Mouse (Mus musculus): Measurements from ENCODE around the gene Ebf1. TPM values are rescaled to one million over a fixed set of nuclear protein-coding genes. Genes with fewer than 3 reads are reported as not detected.

Ebf1 gene
- polyA plus RNA-seq, 1 experiment from 2014 or later = 8.8 TPM

DNA sequence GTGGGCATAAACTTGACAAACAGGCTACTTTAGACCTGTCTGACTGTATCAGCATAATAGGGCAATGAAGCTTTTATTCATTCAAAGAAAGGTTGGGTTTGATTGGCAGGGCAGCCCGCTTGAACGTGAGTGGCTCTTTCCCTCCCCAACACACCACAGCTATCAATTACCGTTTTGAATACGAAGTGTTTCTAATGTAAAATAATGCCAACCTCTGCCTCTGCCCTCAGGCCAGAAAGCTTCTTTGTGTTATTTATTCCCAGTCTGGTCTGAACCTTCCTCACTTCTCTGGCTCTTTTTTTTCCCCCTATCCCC, 215.8 kb downstream of the Ebf1 start:
- ATAC-seq = no peak
- peaks cover 7% of the 10 kb centered on the region; the same call in 1 of the 2 replicates for H3K27me3 ChIP-seq (replicated peaks; ENCODE audit: insufficient read depth, low read length)
- no peak overlapping the region for H3K4me3 ChIP-seq (ENCODE audit: low read depth, low read length)
- no peak overlapping the region for H3K27ac ChIP-seq (ENCODE audit: low read length)
- WGBS = 21% methylated on average over 4 of the region's 4 CpGs
- DNase-seq (ENCODE audit: low spot score) = no peak
- no peaks in the 10 kb centered on the region for H3K9me3 ChIP-seq (ENCODE audit: low read length)
- no peak overlapping the region for H3K4me2 ChIP-seq (replicated peaks; ENCODE audit: low read depth, low read length)
- TF ChIP-seq CTCF (IDR thresholded peaks at IDR 0.05) (no peak), EP300 (IDR thresholded peaks at IDR 0.05) (no peak)
- no peak overlapping the region for H3K9ac ChIP-seq (replicated peaks; ENCODE audit: low read depth)
- no peaks in the 10 kb centered on the region for H3K36me3 ChIP-seq (ENCODE audit: insufficient read depth, low read length)
- H3K4me1 ChIP-seq (ENCODE audit: insufficient read depth, low read depth, low read length) = no peaks in the 10 kb centered on the region

GRCm38 (mm10) chr11:44833351-44833996, 216.4 kb downstream of the Ebf1 start:
- H3K4me3 ChIP-seq (ENCODE audit: low read depth, low read length) = no peak overlapping the region
- no peaks in the 10 kb centered on the region for H3K4me1 ChIP-seq (ENCODE audit: insufficient read depth, low read depth, low read length)
- H3K36me3 ChIP-seq (ENCODE audit: insufficient read depth, low read length) = no peaks in the 10 kb centered on the region
- no peak for DNase-seq (ENCODE audit: low spot score)
- no peak for ATAC-seq
- H3K27ac ChIP-seq (ENCODE audit: low read length) = no peak overlapping the region
- no peaks in the 10 kb centered on the region for H3K9me3 ChIP-seq (ENCODE audit: low read length)
- TF ChIP-seq EP300 (IDR thresholded peaks at IDR 0.05) (no peak), CTCF (IDR thresholded peaks at IDR 0.05) (no peak)
- no peak overlapping the region for H3K4me2 ChIP-seq (replicated peaks; ENCODE audit: low read depth, low read length)
- H3K9ac ChIP-seq (replicated peaks; ENCODE audit: low read depth) = no peak overlapping the region
- peaks cover 7% of the 10 kb centered on the region; the same call in 1 of the 2 replicates for H3K27me3 ChIP-seq (replicated peaks; ENCODE audit: insufficient read depth, low read length)
- 23% methylated on average over 18 of the region's 18 CpGs for WGBS

- no peaks in the 10 kb centered on the region for H3K4me1 ChIP-seq (ENCODE audit: insufficient read depth, low read depth, low read length)
- no peak for DNase-seq (ENCODE audit: low spot score)
- no peaks in the 10 kb centered on the region for H3K9me3 ChIP-seq (ENCODE audit: low read length)
- no peak overlapping the region for H3K9ac ChIP-seq (replicated peaks; ENCODE audit: low read depth)
- no peak for ATAC-seq
- H3K36me3 ChIP-seq (ENCODE audit: insufficient read depth, low read length) = no peaks in the 10 kb centered on the region
- H3K4me3 ChIP-seq (ENCODE audit: low read depth, low read length) = no peak overlapping the region
- WGBS = 17% methylated on average over 5 of the region's 5 CpGs
- peaks cover 7% of the 10 kb centered on the region; the same call in 1 of the 2 replicates for H3K27me3 ChIP-seq (replicated peaks; ENCODE audit: insufficient read depth, low read length)
- no peak overlapping the region for H3K4me2 ChIP-seq (replicated peaks; ENCODE audit: low read depth, low read length)
- no peak overlapping the region for H3K27ac ChIP-seq (ENCODE audit: low read length)
- no peak for TF ChIP-seq CTCF (IDR thresholded peaks at IDR 0.05)
Observed at GRCm38 (mm10) chr11:44835166-44835565, 218.0 kb downstream of the Ebf1 start.

DNA sequence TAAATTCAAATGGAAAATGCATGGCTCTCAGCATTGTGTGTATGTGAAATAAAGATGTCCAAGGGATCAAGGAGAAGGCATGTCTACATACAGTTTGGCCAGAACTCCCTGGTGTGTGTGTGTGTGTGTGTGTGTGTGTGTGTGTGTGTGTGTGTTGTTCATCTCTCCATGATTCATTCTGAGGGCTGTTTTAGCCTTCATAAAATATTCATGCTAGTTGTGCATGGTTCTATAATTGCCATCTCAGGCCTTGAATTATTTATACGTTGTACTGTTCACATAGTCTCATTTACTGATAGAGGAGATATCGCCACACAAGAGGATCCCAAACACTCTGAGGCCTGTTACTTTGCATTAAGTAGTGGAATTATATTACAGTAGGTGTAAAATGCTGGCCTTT, 220.5 kb downstream of the Ebf1 start:
- Histone ChIP-seq H3K4me3 (ENCODE audit: low read depth, low read length) (no peak overlapping the region), H3K36me3 (ENCODE audit: insufficient read depth, low read length) (no peaks in the 10 kb centered on the region), H3K4me2 (replicated peaks; ENCODE audit: low read depth, low read length) (no peak overlapping the region), H3K9me3 (ENCODE audit: low read length) (no peaks in the 10 kb centered on the region), H3K4me1 (ENCODE audit: insufficient read depth, low read depth, low read length) (no peaks in the 10 kb centered on the region), H3K9ac (replicated peaks; ENCODE audit: low read depth) (no peak overlapping the region), H3K27ac (ENCODE audit: low read length) (no peak overlapping the region), H3K27me3 (replicated peaks; ENCODE audit: insufficient read depth, low read length) (peaks cover 1% of the 10 kb centered on the region; the same call in 1 of the 2 replicates)
- ATAC-seq = no peak
- 95% methylated on average over 2 of the region's 2 CpGs for WGBS
- no peak for TF ChIP-seq CTCF (IDR thresholded peaks at IDR 0.05)
- TF ChIP-seq EP300 (IDR thresholded peaks at IDR 0.05) = no peak
- no peak for DNase-seq (ENCODE audit: low spot score)

GRCm38 (mm10) chr11:44841127-44842056, 224.3 kb downstream of the Ebf1 start:
- H3K4me1 ChIP-seq (ENCODE audit: insufficient read depth, low read depth, low read length) = no peaks in the 10 kb centered on the region
- TF ChIP-seq EP300 (IDR thresholded peaks at IDR 0.05) (no peak), CTCF (IDR thresholded peaks at IDR 0.05) (no peak)
- 41% methylated on average over 14 of the region's 14 CpGs for WGBS
- no peaks in the 10 kb centered on the region for H3K36me3 ChIP-seq (ENCODE audit: insufficient read depth, low read length)
- no peak for DNase-seq (ENCODE audit: low spot score)
- no peak overlapping the region for H3K4me3 ChIP-seq (ENCODE audit: low read depth, low read length)
- H3K9me3 ChIP-seq (ENCODE audit: low read length) = no peaks in the 10 kb centered on the region
- no peak overlapping the region for H3K9ac ChIP-seq (replicated peaks; ENCODE audit: low read depth)
- ATAC-seq = no peak
- no peak overlapping the region for H3K27ac ChIP-seq (ENCODE audit: low read length)
- H3K4me2 ChIP-seq (replicated peaks; ENCODE audit: low read depth, low read length) = no peak overlapping the region
- H3K27me3 ChIP-seq (replicated peaks; ENCODE audit: insufficient read depth, low read length) = no peaks in the 10 kb centered on the region

GRCm38 (mm10) chr11:44851874-44852273, 234.8 kb downstream of the Ebf1 start:
- H3K4me3 ChIP-seq (ENCODE audit: low read depth, low read length) = no peak overlapping the region
- no peaks in the 10 kb centered on the region for H3K9me3 ChIP-seq (ENCODE audit: low read length)
- TF ChIP-seq EP300 (IDR thresholded peaks at IDR 0.05) (no peak), CTCF (IDR thresholded peaks at IDR 0.05) (no peak)
- no peak for ATAC-seq
- H3K9ac ChIP-seq (replicated peaks; ENCODE audit: low read depth) = no peak overlapping the region
- DNase-seq (ENCODE audit: low spot score) = no peak
- WGBS = 80% methylated on average over 3 of the region's 3 CpGs
- no peak overlapping the region for H3K27ac ChIP-seq (ENCODE audit: low read length)
- no peak overlapping the region for H3K4me2 ChIP-seq (replicated peaks; ENCODE audit: low read depth, low read length)
- H3K27me3 ChIP-seq (replicated peaks; ENCODE audit: insufficient read depth, low read length) = no peaks in the 10 kb centered on the region
- no peaks in the 10 kb centered on the region for H3K4me1 ChIP-seq (ENCODE audit: insufficient read depth, low read depth, low read length)
- no peaks in the 10 kb centered on the region for H3K36me3 ChIP-seq (ENCODE audit: insufficient read depth, low read length)
